ENCODE assay signal across 8 mouse cellular contexts in the genomic region with DNA sequence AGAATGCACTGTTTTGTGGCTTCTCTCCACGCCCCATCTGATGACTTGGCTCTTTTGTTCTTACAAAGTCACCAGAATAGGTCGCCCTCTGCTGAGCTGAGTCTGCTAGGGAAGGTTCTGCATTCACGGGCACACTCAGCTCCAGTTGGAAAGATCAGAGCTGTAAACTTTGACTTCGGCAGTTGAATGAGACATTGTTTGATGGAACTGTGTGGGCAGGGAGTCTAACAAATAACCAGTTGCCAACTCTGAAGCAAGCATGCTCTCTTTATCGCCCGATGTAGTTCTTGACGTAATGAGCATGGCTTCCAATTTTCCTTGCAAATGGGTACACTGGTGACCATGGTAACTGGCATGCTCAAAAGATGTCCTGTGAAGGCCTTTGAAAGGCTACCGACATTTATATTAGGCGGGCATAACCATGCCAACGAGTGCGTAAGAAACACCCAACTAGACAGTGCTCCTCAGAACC.
DNase-seq lines count a peak whose midpoint lies in the region; ATAC-seq and TF ChIP-seq lines count a peak whose summit lies in the region.

No protein-coding gene starts in this region.

- no peak overlapping the region for H3K9ac ChIP-seq in midbrain, embryonic 14.5 days (replicated peaks; ENCODE audit: low read length)
- no peak overlapping the region for H3K9ac ChIP-seq in midbrain, embryonic 11.5 days (ENCODE audit: low read length)
- no peak overlapping the region for H3K9ac ChIP-seq in stomach, postnatal 0 days (ENCODE audit: low read length)

- H3K4me2 ChIP-seq in midbrain, embryonic 14.5 days (ENCODE audit: low read length), result peak overlapping the region; percentile 27
- H3K4me2 ChIP-seq in midbrain, embryonic 11.5 days, result no peak overlapping the region
- no peak overlapping the region for H3K4me2 ChIP-seq in stomach, postnatal 0 days (replicated peaks; ENCODE audit: low read depth)

- DNase-seq in cerebellum, postnatal 14 days, result peak; percentile 23 to 39
- DNase-seq in cerebellum, adult 9-11 months, result no peak
- peak; percentile 71 for DNase-seq in midbrain, embryonic 14.5 days
- DNase-seq in midbrain, embryonic 11.5 days (ENCODE audit: low spot score, missing footprints), result no peak
- peak; percentile 26 for DNase-seq in left cerebral cortex, adult 8-10 months (ENCODE audit: low spot score in 2 of 2)
- DNase-seq in stomach, postnatal 0 days (ENCODE audit: low spot score), result no peak
- no peak for DNase-seq in ovary, postnatal 36 days (ENCODE audit: low spot score)

- H3K27ac ChIP-seq in midbrain, embryonic 14.5 days (replicated peaks; ENCODE audit: low read depth, low read length), result no peak overlapping the region
- H3K27ac ChIP-seq in midbrain, embryonic 11.5 days (ENCODE audit: low read depth, low read length), result no peak overlapping the region
- H3K27ac ChIP-seq in stomach, postnatal 0 days (replicated peaks), result no peak overlapping the region

- H3K4me1 ChIP-seq in midbrain, embryonic 14.5 days (ENCODE audit: control insufficient read depth, insufficient read depth, low read length), result no peaks in the 10 kb centered on the region
- H3K4me1 ChIP-seq in midbrain, embryonic 11.5 days (ENCODE audit: control insufficient read depth, insufficient read depth, low read length), result no peaks in the 10 kb centered on the region
- no peaks in the 10 kb centered on the region for H3K4me1 ChIP-seq in stomach, postnatal 0 days (replicated peaks; ENCODE audit: control insufficient read depth, insufficient read depth)

- H3K9me3 ChIP-seq in midbrain, embryonic 14.5 days (ENCODE audit: control insufficient read depth, low read length), result no peaks in the 10 kb centered on the region
- H3K9me3 ChIP-seq in midbrain, embryonic 11.5 days (ENCODE audit: control insufficient read depth, low read length), result no peaks in the 10 kb centered on the region
- no peaks in the 10 kb centered on the region for H3K9me3 ChIP-seq in stomach, postnatal 0 days (ENCODE audit: control insufficient read depth, low read length)

- WGBS in midbrain, embryonic 14.5 days, result 45% methylated on average over 11 of the region's 11 CpGs
- 71% methylated on average over 11 of the region's 11 CpGs for WGBS in midbrain, embryonic 11.5 days
- 70% methylated on average over 11 of the region's 11 CpGs for WGBS in stomach, postnatal 0 days

- no peak for TF ChIP-seq EP300 in stomach, postnatal 0 days (optimal IDR thresholded peaks at IDR 0.05)

- no peaks in the 10 kb centered on the region for H3K36me3 ChIP-seq in midbrain, embryonic 14.5 days (ENCODE audit: control insufficient read depth, insufficient read depth, low read length)
- no peaks in the 10 kb centered on the region for H3K36me3 ChIP-seq in midbrain, embryonic 11.5 days (ENCODE audit: control insufficient read depth, insufficient read depth, low read length)
- no peaks in the 10 kb centered on the region for H3K36me3 ChIP-seq in stomach, postnatal 0 days (ENCODE audit: control insufficient read depth, insufficient read depth, low read length)

- ATAC-seq in midbrain, embryonic 14.5 days (ENCODE audit: low FRiP score, low TSS enrichment), result peak; percentile 66; the same call in 1 of the 2 replicates
- ATAC-seq in midbrain, embryonic 11.5 days (ENCODE audit: low FRiP score), result no peak
- peak; percentile 91 for ATAC-seq in frontal cortex, adult (ENCODE audit: low TSS enrichment)
- no peak for ATAC-seq in stomach, postnatal 0 days (ENCODE audit: low FRiP score, low TSS enrichment)

- H3K27me3 ChIP-seq in midbrain, embryonic 14.5 days (ENCODE audit: control insufficient read depth, insufficient read depth, low read length), result no peaks in the 10 kb centered on the region
- no peaks in the 10 kb centered on the region for H3K27me3 ChIP-seq in midbrain, embryonic 11.5 days (ENCODE audit: control insufficient read depth, insufficient read depth, low read length)
- no peaks in the 10 kb centered on the region for H3K27me3 ChIP-seq in stomach, postnatal 0 days (ENCODE audit: control insufficient read depth, insufficient read depth, low read length)

- peak; percentile 60 for TF ChIP-seq CTCF in stomach, postnatal 0 days (IDR thresholded peaks at IDR 0.05; ENCODE audit: low read depth)

- H3K4me3 ChIP-seq in midbrain, embryonic 14.5 days (replicated peaks; ENCODE audit: low read depth, low read length), result no peak overlapping the region
- H3K4me3 ChIP-seq in midbrain, embryonic 11.5 days (ENCODE audit: low read depth, low read length), result no peak overlapping the region
- no peak overlapping the region for H3K4me3 ChIP-seq in stomach, postnatal 0 days (ENCODE audit: low read depth, low read length)

Comparison
In these comparisons a context has a peak if more than half of its experiments do, and no peak if none do; other contexts are left out.
1. DNase-seq: peak in cerebellum, postnatal 14 days (2 of 2), midbrain, embryonic 14.5 days (single experiment) and left cerebral cortex, adult 8-10 months (2 of 2); none in cerebellum, adult 9-11 months (single experiment), midbrain, embryonic 11.5 days (single experiment), stomach, postnatal 0 days (single experiment) and ovary, postnatal 36 days (single experiment).
2. ATAC-seq: peak in midbrain, embryonic 14.5 days (single experiment) and frontal cortex, adult (single experiment); none in midbrain, embryonic 11.5 days (single experiment) and stomach, postnatal 0 days (single experiment).